Mouse (Mus musculus) left cerebral cortex, adult 2 months (tissue): ENCODE measurements around the gene Hes7. TPM values are rescaled to one million over a fixed set of nuclear protein-coding genes. Genes with fewer than 3 reads are reported as not detected.
A peak's percentile ranks its signal among the peaks of the same experiment; 100 is the strongest.

ENCODE experiments used
- DNase-seq, 2 experiments: peaks; one replicate each; pipeline ENCODE4 v3.0.0; 2021 to 2022; ENCODE audit warnings: low spot score in 2 of 2, mixed read lengths in 1 of 2; ENCODE audit errors: extremely low spot score in 1 of 2
- H3K27ac ChIP-seq: fragments of 200-600 bp; 2 replicates; pipeline ENCODE4 v1.8.1; 2022
- H3K4me3 ChIP-seq: fragments of 200-600 bp; 2 replicates; pipeline ENCODE4 v1.8.1; 2022
- CTCF ChIP-seq: fragments of 200-600 bp; IDR thresholded peaks from 2 replicates; pipeline ENCODE4 v1.8.1; 2022; ENCODE audit warnings: antibody characterized with exemption, mild to moderate bottlenecking, moderate library complexity
- intact Hi-C: fragments of 180-260 bp; cut with DNase I; formaldehyde crosslinking; loops from one replicate; pipeline ENCODE4 v1.15.1; 2025
- total RNA-seq, 2 experiments: library from RNA; stranded (reverse); gene quantifications; 2 replicates each; pipeline ENCODE4 v1.2.3; 2021

The Hes7 gene
- total RNA-seq, 2 experiments from 2014 or later: 0.57 to 0.82 TPM

DNA sequence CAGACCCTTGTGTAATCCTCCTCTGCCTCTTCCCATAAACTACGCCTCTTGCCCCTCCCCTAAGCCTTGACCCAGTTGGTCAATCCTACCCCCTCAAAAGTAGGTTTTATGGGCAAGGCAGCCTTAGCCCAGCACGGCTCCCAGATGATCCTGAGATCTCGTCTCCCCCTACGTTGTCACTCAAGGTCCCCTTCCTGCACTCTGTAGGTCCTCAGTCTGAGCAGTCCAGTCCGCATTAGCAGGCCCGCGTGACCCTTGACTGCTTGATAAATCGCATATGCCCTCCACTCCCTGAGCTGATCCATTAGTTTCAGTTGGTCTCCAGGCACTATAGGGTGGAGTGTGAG lies 14.4 kb downstream of the Hes7 start:
- no peak for DNase-seq
- TF ChIP-seq CTCF: no peak
- intact Hi-C loops: loop anchor here (5.0 kb wide), 1 partner anchor 98 kb away; no protein-coding TSS in a partner anchor
- peak overlapping the region; percentile 51 for H3K4me3 ChIP-seq
- peak overlapping the region; percentile 22 for H3K27ac ChIP-seq

DNA sequence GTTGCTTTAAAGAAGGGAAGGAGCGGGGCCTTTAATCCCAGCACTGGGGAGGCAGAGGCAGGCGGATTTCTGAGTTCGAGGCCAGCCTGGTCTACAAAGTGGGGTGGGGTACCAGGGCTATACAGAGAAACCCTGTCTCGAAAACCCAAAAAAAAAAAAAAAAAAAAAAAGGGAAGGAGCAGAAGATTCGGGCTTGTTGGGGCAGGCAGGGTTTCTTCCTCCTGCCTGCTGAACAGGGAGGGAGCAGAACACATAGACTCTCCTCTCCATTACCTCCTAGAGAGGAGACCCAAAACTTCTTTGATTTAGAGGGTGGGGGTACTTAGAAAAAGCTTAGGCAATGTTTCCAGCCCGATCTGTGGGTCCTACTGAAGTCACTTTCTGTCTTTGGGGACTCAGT lies 15.2 kb downstream of the Hes7 start:
- intact Hi-C loops: no loop called here
- H3K27ac ChIP-seq: no peak overlapping the region
- DNase-seq: no peak
- H3K4me3 ChIP-seq: no peak overlapping the region
- no peak for TF ChIP-seq CTCF

DNA sequence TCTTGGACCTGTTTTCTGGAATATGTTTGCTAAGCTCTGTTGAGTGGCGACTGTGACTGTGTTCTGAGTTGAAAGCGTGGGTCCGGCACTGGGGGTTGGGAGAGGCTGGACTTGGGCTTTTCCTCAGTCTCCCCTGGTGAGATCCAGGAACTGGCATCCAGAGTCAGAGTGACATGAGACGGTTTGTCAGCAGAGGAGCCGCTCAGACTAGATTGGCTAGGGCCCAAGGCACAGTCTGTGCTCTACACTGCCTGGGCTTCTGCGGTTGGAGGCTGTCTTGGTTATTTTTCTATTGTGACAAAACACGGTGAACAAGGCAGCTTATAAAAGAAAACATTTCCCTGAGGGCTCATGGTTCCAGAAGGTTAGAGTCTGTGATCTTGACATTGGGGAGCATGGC lies 27.3 kb downstream of the Hes7 start:
- intact Hi-C loops: no loop called here
- H3K27ac ChIP-seq: no peak overlapping the region
- no peak for DNase-seq
- TF ChIP-seq CTCF: no peak
- H3K4me3 ChIP-seq: no peak overlapping the region

DNA sequence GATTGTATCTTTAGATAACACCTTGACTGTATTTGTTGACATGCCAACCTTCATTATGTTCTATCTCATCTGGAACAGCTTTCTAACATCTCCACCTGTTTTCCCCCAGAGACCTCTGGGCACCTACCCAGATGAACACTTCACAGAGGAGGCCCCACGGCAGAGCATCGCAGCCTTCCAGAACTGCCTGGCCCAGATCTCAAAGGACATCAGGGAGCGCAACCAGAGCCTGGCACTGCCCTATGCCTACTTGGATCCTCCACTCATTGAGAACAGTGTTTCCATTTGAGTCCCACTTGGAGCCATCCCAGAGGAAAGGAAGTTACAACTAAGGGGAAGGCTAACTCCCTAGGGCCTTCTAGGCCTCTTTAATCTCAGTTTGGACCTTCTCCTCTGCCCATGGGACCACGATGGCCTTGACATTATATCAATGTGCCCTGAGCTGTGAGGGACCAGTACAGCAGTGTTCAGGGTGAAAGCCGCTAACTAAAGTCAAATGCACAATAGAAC lies 28.3 kb downstream of the Hes7 start:
- TF ChIP-seq CTCF: no peak
- intact Hi-C loops: no loop called here
- DNase-seq: no peak
- Histone ChIP-seq H3K4me3 (no peak overlapping the region), H3K27ac (no peak overlapping the region)

DNA sequence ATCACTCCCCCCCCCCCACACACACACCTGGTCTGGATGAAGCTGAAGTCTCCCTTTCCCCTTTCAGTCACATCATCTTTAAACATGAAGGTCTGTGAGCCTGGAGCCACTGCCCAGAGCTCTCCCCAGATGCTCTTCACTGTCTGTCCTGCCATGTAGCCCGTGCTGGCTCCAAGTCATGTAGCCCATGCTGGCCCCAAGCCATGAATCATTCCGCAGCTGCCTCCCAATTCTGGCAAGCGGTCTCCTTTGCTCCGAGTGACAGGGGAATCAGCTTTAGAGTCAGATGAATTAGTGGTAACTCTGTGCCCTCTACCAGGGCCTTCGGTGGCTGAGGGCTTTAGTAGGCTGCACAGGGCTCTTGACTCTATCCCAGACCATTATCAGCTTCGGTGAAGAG lies 29.5 kb downstream of the Hes7 start:
- DNase-seq: no peak
- TF ChIP-seq CTCF: no peak
- no peak overlapping the region for H3K27ac ChIP-seq
- no peak overlapping the region for H3K4me3 ChIP-seq
- intact Hi-C loops: loop anchor here (1.0 kb wide), 1 partner anchor 24 kb away; the partner anchor contains the start of gene Aloxe3

DNA sequence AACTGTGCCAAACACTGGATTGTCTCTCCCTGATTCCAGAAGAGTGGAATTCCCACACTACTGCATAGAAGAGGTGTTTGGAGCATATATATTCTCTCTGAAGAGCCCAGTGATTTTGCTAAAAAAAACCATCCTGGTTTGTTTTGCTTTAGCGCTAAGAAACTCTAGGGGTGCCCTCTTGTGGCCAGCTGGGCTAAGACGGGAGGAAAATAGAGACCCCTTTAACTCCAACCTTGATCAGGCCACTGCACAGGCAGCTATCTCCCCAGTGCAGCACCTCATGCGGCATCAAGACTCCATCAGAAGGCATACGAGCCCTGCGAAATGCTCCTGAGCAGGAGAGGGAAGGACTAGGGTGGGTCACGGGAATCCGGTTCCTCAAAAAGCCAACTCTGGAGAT lies 30.2 kb downstream of the Hes7 start:
- intact Hi-C loops: loop anchor here (1.0 kb wide), 1 partner anchor 25 kb away; the partner anchor contains the start of gene Aloxe3
- DNase-seq: peak; percentile 54 to 70
- TF ChIP-seq CTCF: peak; percentile 73
- H3K4me3 ChIP-seq: peak overlapping the region; percentile 32
- H3K27ac ChIP-seq: no peak overlapping the region

DNA sequence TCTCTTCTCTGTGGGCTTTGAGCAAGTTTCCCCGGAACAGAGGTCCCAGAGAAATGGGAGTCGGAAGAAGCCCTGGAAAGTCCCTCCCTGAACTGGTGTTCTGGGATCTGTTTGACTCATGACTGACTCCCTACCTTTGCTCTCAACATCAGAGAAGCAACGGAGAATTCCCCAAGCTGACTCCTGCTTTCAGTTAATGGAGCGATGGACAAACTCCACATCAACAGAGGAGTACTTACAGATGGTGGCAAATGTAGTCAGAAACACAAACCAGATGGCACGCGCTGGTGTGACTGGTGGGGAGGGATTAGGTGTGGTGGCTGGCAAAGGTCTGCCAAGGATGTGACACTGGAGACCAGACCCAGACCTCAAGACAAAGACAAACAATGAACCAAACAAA lies 30.8 kb downstream of the Hes7 start:
- DNase-seq: no peak
- intact Hi-C loops: no loop called here
- no peak overlapping the region for H3K27ac ChIP-seq
- no peak for TF ChIP-seq CTCF
- peak overlapping the region; percentile 32 for H3K4me3 ChIP-seq

DNA sequence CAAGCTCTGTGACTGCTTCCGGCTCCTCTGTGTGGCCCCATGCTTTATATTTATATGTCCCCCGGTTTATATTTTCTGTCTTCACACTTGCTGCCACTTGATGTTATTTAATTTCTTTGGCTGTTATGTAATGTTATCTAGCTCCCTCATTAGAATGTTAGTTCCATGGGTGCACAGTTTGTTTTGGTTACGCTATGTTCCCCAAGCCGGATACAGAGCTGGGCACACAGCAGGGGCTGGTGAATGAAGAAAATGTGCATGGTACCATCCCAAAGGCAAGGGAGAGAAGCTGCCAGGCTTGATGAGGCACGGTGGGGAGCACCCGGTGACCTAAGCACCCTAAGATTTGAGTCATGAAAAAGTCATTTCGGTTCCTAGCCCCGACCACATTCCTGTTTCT lies 33.6 kb downstream of the Hes7 start:
- Histone ChIP-seq H3K27ac (no peak overlapping the region), H3K4me3 (no peak overlapping the region)
- DNase-seq: no peak
- intact Hi-C loops: no loop called here
- TF ChIP-seq CTCF: no peak

DNA sequence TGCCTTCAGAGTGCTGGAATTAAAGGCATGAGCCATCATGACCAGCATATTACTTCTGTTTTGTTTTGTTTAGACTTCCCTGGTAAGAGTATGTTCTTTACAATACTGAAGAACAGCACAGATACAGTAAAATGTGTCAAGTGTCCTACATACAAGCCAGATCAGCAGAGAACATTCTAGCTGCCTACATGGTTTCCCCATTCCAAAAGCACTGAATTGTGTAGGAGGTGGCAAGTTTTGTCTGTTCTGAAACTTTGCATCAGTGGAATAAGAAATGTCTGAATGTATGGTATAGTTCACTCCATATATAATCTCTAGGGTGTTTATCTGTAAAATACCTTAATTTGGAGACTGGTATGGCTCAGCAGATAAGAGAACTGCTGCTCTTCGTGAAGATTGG lies 35.1 kb downstream of the Hes7 start:
- intact Hi-C loops: no loop called here

DNA sequence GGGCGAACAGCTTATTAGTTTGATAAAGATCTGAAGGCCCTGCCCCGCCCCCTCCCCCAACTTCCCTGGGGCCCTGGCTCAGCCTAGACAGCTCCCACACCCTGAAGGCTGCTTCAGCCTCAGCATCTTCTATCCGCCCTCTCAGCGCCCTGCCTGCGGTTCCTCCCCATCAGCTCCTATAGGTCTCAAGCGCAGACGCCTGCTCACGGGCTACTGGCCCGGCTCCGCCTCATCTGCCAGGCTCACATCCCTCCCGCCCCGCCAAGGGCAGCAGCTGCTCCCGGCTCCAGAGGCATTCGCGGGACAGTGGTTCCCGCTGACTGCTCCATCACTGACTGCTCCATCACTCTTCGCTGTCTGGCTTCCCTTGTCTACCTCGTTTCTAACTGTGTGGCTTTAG lies 36.6 kb downstream of the Hes7 start, which contains the start of gene Alox12b:
Alox12b (plus strand) TSS at position 190 of the 400 bp plus-strand sequence.
- intact Hi-C loops: no loop called here
- Histone ChIP-seq H3K27ac (peak within 1 kb of the TSS; percentile 24), H3K4me3 (peak within 1 kb of the TSS; percentile 26)
- no peak for TF ChIP-seq CTCF
- DNase-seq: peak in 1 of 2 experiments; percentile 43

More for the DNA sequence above, 35.1 kb downstream of the Hes7 start:
- peak overlapping the region; percentile 57 for H3K27ac ChIP-seq
- no peak overlapping the region for H3K4me3 ChIP-seq
- no peak for TF ChIP-seq CTCF
- DNase-seq: no peak

DNA sequence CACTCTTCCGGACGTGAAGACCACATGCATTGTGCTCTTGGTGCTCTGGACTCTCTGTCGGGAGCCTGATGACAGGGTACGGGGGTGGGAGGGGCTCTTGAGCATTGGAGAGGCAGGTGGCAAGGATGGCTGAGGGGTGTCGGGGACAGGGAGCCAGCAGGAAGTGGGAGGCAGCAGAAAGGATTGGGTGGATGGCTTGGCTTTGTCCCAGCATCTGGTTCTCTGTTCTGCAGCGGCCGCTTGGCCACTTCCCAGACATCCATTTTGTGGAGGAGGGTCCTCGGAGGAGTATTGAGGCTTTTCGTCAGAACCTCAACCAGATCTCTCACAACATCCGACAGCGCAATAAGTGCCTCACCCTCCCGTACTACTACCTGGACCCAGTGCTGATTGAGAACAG lies 49.1 kb downstream of the Hes7 start:
- peak; percentile 27 to 72 for DNase-seq
- H3K27ac ChIP-seq: no peak overlapping the region
- intact Hi-C loops: no loop called here
- H3K4me3 ChIP-seq: no peak overlapping the region
- TF ChIP-seq CTCF: no peak

DNA sequence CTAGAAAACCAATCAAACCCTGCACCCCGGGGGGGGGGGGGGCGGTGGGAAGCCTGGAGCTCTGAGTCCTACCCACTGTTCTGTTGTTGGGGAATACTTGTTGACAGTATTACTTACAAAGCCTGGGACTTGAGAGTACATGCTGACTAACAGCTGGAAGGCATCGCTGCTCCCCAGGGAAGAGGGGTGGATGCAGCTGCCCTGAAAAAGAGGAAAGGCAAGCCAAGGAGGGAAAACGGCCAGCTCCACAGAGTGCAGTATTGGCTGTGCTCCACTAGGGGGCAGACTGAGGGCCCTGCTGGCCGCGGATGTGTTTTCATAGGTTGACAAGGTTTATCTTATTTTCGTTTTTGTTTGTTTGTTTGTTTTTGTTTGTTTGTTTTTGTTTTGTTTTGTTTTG lies 51.4 kb downstream of the Hes7 start:
- DNase-seq: peak in 1 of 2 experiments; percentile 58
- intact Hi-C loops: no loop called here

DNA sequence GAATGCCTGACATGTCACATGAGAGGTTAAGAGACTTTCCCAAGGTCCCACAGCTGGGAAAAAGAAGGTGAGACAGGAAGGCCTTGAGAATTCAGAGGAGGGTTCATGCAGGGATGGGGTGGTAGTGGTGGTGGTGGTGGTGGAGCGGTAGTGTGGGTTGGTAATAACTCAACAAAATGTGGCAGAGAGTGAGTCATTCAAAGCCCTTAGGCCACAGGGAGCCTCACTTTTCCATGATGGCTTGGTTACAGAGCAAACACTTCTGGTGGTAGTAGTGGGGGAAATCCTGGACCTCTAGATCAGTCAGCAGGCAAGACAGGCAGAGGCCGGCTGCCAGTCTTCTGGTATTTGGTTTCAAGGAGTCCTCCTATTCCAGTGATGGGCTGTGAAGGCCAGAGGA lies 52.4 kb downstream of the Hes7 start:
- no peak for TF ChIP-seq CTCF
- no peak overlapping the region for H3K4me3 ChIP-seq
- H3K27ac ChIP-seq: no peak overlapping the region
- DNase-seq: no peak
- intact Hi-C loops: no loop called here

More for the DNA sequence above, 51.4 kb downstream of the Hes7 start:
- H3K27ac ChIP-seq: no peak overlapping the region
- no peak overlapping the region for H3K4me3 ChIP-seq
- TF ChIP-seq CTCF: peak; percentile 88

Other genes with a start within 250 kb of the Hes7 start
- 100 to 1,000 TPM; 108 to 115 TPM for gene Ndel1, start 248.5 kb upstream of the Hes7 start, total RNA-seq
- gene Rnf222, start 231.9 kb upstream of the Hes7 start, total RNA-seq: not detected
- gene Rpl26, start 218.8 kb upstream of the Hes7 start, total RNA-seq: 100 to 1,000 TPM; 727 to 749 TPM
- under 1 TPM; 0.44 to 0.95 TPM for gene Odf4, start 193.3 kb upstream of the Hes7 start, total RNA-seq
- 10 to 100 TPM; 22.4 to 22.6 TPM for gene Arhgef15, start 162.9 kb upstream of the Hes7 start, total RNA-seq
- 1 to 10 TPM; 5.0 to 5.2 TPM for gene Slc25a35, start 152.3 kb upstream of the Hes7 start, total RNA-seq
- 10 to 100 TPM; 15.7 to 17.0 TPM for gene Rangrf, start 145.2 kb upstream of the Hes7 start, total RNA-seq
- gene Pfas, start 111.9 kb upstream of the Hes7 start, total RNA-seq: 10 to 100 TPM; 20.1 to 24.7 TPM
- gene Ctc1, start 104.5 kb upstream of the Hes7 start, total RNA-seq: 10 to 100 TPM; 38.7 to 39.8 TPM
- gene Aurkb, start 74.8 kb upstream of the Hes7 start, total RNA-seq: under 1 TPM; 0.25 to 0.30 TPM
- 10 to 100 TPM; 31.1 to 33.8 TPM for gene Borcs6, start 60.7 kb upstream of the Hes7 start, total RNA-seq
- 10 to 100 TPM; 23.3 to 28.0 TPM for gene Tmem107, start 49.6 kb upstream of the Hes7 start, total RNA-seq
- gene Vamp2, start 31.9 kb upstream of the Hes7 start, total RNA-seq: 1,000 to 10,000 TPM; 1,115 to 1,119 TPM
- 100 to 1,000 TPM; 114 to 185 TPM for gene Per1, start 25.2 kb upstream of the Hes7 start, total RNA-seq
- 1 to 10 TPM; 1.3 to 1.4 TPM for gene 9130213A22Rik, start 2.2 kb downstream of the Hes7 start, total RNA-seq
- gene Aloxe3, start 5.5 kb downstream of the Hes7 start, total RNA-seq: 1 to 10 TPM; 6.5 TPM
- gene Alox12b, start 36.6 kb downstream of the Hes7 start, total RNA-seq: 1 to 10 TPM; 8.7 to 9.8 TPM
- 1 to 10 TPM; 6.1 to 6.4 TPM for gene Alox8, start 77.4 kb downstream of the Hes7 start, total RNA-seq
- gene Gucy2e, start 116.6 kb downstream of the Hes7 start, total RNA-seq: 1 to 10 TPM; 1.0 to 1.3 TPM
- gene Cntrob, start 203.4 kb downstream of the Hes7 start, total RNA-seq: 10 to 100 TPM; 19.2 to 27.1 TPM
- gene Trappc1, start 203.6 kb downstream of the Hes7 start, total RNA-seq: 10 to 100 TPM; 58.8 to 60.1 TPM
- gene Kcnab3, start 205.9 kb downstream of the Hes7 start, total RNA-seq: 10 to 100 TPM; 95.5 to 95.8 TPM
- 100 to 1,000 TPM; 170 to 181 TPM for gene Rnf227, start 220.1 kb downstream of the Hes7 start, total RNA-seq
- 100 to 1,000 TPM; 406 to 416 TPM for gene Chd3, start 249.0 kb downstream of the Hes7 start, total RNA-seq